Mouse (Mus musculus): ENCODE measurements around the gene AU040320. TPM values are rescaled to one million over a fixed set of nuclear protein-coding genes. Genes with fewer than 3 reads are reported as not detected.
A peak's percentile ranks its signal among the peaks of the same experiment; 100 is the strongest.

Gene AU040320
- polyA plus RNA-seq, 1 experiment from 2014 or later = 20.7 TPM

DNA sequence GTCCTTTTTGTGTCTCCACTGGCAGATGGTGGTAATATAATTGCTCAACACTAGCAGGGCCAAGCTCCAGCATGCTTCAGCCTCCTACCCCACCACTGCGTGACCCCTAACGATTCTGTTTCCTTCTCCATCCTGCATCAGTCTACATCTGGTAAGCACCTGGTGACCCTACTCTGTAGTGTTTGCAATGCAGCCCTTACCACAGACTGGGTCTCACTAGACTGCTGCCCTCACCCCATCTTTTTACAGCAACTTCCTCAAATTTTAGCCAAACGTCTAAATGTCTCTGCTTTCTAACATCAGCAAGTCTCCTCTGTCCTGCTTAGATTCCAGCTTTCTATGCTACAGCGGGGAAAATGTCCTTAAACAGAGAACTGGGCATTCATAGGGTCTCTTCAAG, 17.5 kb downstream of the AU040320 start:
- no peaks in the 10 kb centered on the region for H3K9me3 ChIP-seq (replicated peaks; ENCODE audit: control insufficient read depth, low read length)
- no peak overlapping the region for H3K4me2 ChIP-seq
- no peak overlapping the region for H3K27ac ChIP-seq (ENCODE audit: low read depth, low read length)
- no peaks in the 10 kb centered on the region for H3K27me3 ChIP-seq (ENCODE audit: control insufficient read depth, insufficient read depth, low read length)
- no peaks in the 10 kb centered on the region for H3K36me3 ChIP-seq (ENCODE audit: control insufficient read depth, insufficient read depth, low read length)
- no peak for ATAC-seq (replicated peaks; ENCODE audit: insufficient number of reproducible peaks, low FRiP score, low TSS enrichment)
- 87% methylated on average over 4 of the region's 4 CpGs for WGBS (ENCODE audit: insufficient replicate concordance)
- no peak overlapping the region for H3K9ac ChIP-seq (ENCODE audit: low read depth, low read length)
- no peak overlapping the region for H3K4me3 ChIP-seq (ENCODE audit: low read depth, low read length)
- no peaks in the 10 kb centered on the region for H3K4me1 ChIP-seq (ENCODE audit: control insufficient read depth, insufficient read depth, low read length)

DNA sequence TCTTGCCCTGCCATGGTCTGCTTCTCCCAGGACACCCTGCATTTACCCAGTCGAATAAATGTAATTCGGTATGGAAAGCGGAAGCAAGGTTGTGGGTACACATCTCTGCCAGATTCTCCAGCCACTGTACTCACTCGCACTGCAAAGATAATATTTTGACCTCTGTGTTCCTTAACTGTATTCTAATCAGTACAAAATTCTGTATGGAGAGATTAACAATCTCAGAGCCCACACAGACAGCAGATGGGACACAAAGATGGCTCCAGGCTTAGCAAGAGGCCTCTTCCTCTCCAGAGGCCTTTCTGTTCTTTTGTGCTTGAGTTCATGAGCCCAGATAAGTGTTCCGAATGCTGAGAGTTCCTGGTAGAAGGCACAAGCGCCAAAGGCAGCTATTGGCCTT, 20.5 kb downstream of the AU040320 start:
- 87% methylated on average over 6 of the region's 6 CpGs for WGBS (ENCODE audit: insufficient replicate concordance)
- no peak overlapping the region for H3K4me2 ChIP-seq
- H3K9me3 ChIP-seq (replicated peaks; ENCODE audit: control insufficient read depth, low read length) = no peaks in the 10 kb centered on the region
- no peak for ATAC-seq (replicated peaks; ENCODE audit: insufficient number of reproducible peaks, low FRiP score, low TSS enrichment)
- no peak overlapping the region for H3K27ac ChIP-seq (ENCODE audit: low read depth, low read length)
- H3K9ac ChIP-seq (ENCODE audit: low read depth, low read length) = no peak overlapping the region
- H3K4me1 ChIP-seq (ENCODE audit: control insufficient read depth, insufficient read depth, low read length) = peaks cover 1% of the 10 kb centered on the region; the same call in 1 of the 2 replicates
- H3K36me3 ChIP-seq (ENCODE audit: control insufficient read depth, insufficient read depth, low read length) = no peaks in the 10 kb centered on the region
- no peak overlapping the region for H3K4me3 ChIP-seq (ENCODE audit: low read depth, low read length)
- H3K27me3 ChIP-seq (ENCODE audit: control insufficient read depth, insufficient read depth, low read length) = no peaks in the 10 kb centered on the region

- Histone ChIP-seq H3K9me3 (replicated peaks; ENCODE audit: control insufficient read depth, low read length) (no peaks in the 10 kb centered on the region), H3K4me3 (ENCODE audit: low read depth, low read length) (no peak overlapping the region), H3K4me2 (no peak overlapping the region), H3K36me3 (ENCODE audit: control insufficient read depth, insufficient read depth, low read length) (no peaks in the 10 kb centered on the region), H3K27me3 (ENCODE audit: control insufficient read depth, insufficient read depth, low read length) (no peaks in the 10 kb centered on the region), H3K27ac (ENCODE audit: low read depth, low read length) (no peak overlapping the region), H3K9ac (ENCODE audit: low read depth, low read length) (no peak overlapping the region), H3K4me1 (ENCODE audit: control insufficient read depth, insufficient read depth, low read length) (peaks cover 4% of the 10 kb centered on the region; the same call in 1 of the 2 replicates)
- WGBS (ENCODE audit: insufficient replicate concordance) = 78% methylated on average over 1 of the region's 1 CpGs
- no peak for ATAC-seq (replicated peaks; ENCODE audit: insufficient number of reproducible peaks, low FRiP score, low TSS enrichment)
These were observed 21.8 kb downstream of the AU040320 start for GRCm38 (mm10) chr4:126775182-126775581.

DNA sequence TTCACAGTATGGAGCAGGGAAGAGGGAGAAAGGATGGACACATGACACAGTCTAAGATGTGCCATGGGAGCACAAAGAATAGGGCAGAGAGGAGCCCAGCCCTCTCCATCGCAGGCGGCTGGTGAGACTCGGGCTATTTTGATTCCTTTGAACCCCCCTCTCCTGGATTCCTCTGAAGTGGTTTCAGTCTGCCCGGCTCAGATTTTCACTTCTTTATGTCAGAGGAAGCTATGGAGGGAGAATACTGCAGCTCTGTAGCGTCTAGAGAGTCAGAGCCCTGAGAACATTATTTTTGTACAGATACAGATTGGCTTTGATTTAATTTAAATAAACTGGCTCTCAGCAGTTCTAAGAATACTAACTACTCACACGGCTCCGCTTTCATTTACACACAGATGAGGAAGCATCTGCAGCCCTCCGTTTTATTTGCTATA, 25.8 kb downstream of the AU040320 start:
- Histone ChIP-seq H3K4me2 (0 out of 2 replicates have a peak overlapping the region, but pooled peaks have one; percentile 27), H3K4me3 (ENCODE audit: low read depth, low read length) (no peak overlapping the region), H3K4me1 (ENCODE audit: control insufficient read depth, insufficient read depth, low read length) (peaks cover 4% of the 10 kb centered on the region; the same call in 1 of the 2 replicates), H3K36me3 (ENCODE audit: control insufficient read depth, insufficient read depth, low read length) (no peaks in the 10 kb centered on the region), H3K9ac (ENCODE audit: low read depth, low read length) (no peak overlapping the region), H3K9me3 (replicated peaks; ENCODE audit: control insufficient read depth, low read length) (no peaks in the 10 kb centered on the region), H3K27me3 (ENCODE audit: control insufficient read depth, insufficient read depth, low read length) (no peaks in the 10 kb centered on the region), H3K27ac (ENCODE audit: low read depth, low read length) (no peak overlapping the region)
- ATAC-seq (replicated peaks; ENCODE audit: insufficient number of reproducible peaks, low FRiP score, low TSS enrichment) = no peak
- WGBS (ENCODE audit: insufficient replicate concordance) = 48% methylated on average over 8 of the region's 8 CpGs

DNA sequence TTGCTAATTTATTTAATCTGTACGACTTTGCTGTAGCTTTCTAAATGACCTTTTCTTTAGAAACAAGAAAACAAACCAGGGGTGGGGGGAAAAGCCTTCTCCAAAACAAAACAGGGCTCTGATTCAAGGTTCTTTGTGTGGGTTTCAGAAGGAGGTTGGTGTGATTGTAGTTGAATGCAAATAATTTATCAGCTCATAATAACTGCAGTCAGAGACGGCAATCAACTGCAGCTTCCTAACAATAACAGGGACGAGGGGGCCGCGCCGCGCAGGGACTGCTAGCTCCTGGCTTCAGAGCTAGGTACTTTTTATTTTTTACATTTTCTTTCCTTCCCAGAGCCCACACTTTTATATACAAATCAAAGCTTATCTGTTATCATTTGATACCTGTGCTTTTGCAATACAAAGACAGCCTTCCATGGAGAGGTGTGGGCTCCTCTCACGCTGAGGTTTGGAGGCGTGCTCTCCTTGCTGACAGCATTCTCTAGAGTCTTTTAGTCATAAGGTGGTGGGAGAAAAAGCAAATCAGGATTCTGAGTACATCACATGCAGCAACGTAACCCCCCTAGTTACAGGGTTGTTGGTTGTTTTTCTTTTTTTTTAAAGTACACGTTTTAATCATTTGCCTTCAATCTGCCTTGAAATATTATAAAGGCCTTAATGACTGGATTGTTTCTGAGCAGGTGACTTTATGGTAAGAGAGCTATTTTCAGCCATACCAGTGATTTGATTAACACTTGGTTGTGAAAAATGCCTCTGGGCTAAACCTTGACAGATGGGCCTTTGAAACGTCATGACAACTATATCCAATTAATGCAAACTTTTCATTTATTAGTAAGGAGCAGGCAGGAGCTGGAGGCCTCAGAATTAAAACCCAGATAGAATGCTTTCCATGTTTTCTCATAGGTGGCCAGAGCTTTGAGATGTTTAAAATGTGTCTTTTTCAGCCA, 26.8 kb downstream of the AU040320 start:
- Histone ChIP-seq H3K27ac (ENCODE audit: low read depth, low read length) (no peak overlapping the region), H3K4me1 (ENCODE audit: control insufficient read depth, insufficient read depth, low read length) (peaks cover 4% of the 10 kb centered on the region; the same call in 1 of the 2 replicates), H3K9ac (ENCODE audit: low read depth, low read length) (no peak overlapping the region), H3K36me3 (ENCODE audit: control insufficient read depth, insufficient read depth, low read length) (no peaks in the 10 kb centered on the region), H3K9me3 (replicated peaks; ENCODE audit: control insufficient read depth, low read length) (no peaks in the 10 kb centered on the region), H3K4me3 (ENCODE audit: low read depth, low read length) (no peak overlapping the region), H3K4me2 (no peak overlapping the region), H3K27me3 (ENCODE audit: control insufficient read depth, insufficient read depth, low read length) (no peaks in the 10 kb centered on the region)
- no peak for ATAC-seq (replicated peaks; ENCODE audit: insufficient number of reproducible peaks, low FRiP score, low TSS enrichment)
- WGBS (ENCODE audit: insufficient replicate concordance) = 71% methylated on average over 12 of the region's 12 CpGs

DNA sequence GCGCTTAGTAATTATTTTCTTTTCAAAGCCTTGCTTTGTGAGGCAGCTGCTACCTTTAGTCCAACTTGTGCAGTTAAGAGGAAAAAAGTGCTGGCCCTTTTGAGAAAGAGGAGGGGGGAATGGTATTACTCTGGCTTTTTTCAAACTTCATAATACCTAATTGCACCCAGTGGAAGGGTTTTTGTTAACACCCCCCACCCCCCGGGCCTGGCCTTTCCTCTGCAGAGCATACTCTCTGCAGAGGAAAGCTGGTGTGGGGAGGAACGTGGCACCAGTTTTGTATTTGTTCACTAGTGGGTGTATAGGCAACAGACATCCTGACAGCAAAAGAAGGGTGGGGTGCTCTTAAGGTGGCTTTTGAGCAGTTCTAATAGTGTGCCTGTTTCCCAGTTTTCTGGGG, 28.5 kb downstream of the AU040320 start:
- H3K36me3 ChIP-seq (ENCODE audit: control insufficient read depth, insufficient read depth, low read length) = no peaks in the 10 kb centered on the region
- H3K27me3 ChIP-seq (ENCODE audit: control insufficient read depth, insufficient read depth, low read length) = no peaks in the 10 kb centered on the region
- no peak overlapping the region for H3K4me2 ChIP-seq
- peaks cover 4% of the 10 kb centered on the region; the same call in 1 of the 2 replicates for H3K4me1 ChIP-seq (ENCODE audit: control insufficient read depth, insufficient read depth, low read length)
- no peak overlapping the region for H3K27ac ChIP-seq (ENCODE audit: low read depth, low read length)
- no peak overlapping the region for H3K4me3 ChIP-seq (ENCODE audit: low read depth, low read length)
- H3K9ac ChIP-seq (ENCODE audit: low read depth, low read length) = no peak overlapping the region
- 85% methylated on average over 3 of the region's 3 CpGs for WGBS (ENCODE audit: insufficient replicate concordance)
- ATAC-seq (replicated peaks; ENCODE audit: insufficient number of reproducible peaks, low FRiP score, low TSS enrichment) = no peak
- no peaks in the 10 kb centered on the region for H3K9me3 ChIP-seq (replicated peaks; ENCODE audit: control insufficient read depth, low read length)

DNA sequence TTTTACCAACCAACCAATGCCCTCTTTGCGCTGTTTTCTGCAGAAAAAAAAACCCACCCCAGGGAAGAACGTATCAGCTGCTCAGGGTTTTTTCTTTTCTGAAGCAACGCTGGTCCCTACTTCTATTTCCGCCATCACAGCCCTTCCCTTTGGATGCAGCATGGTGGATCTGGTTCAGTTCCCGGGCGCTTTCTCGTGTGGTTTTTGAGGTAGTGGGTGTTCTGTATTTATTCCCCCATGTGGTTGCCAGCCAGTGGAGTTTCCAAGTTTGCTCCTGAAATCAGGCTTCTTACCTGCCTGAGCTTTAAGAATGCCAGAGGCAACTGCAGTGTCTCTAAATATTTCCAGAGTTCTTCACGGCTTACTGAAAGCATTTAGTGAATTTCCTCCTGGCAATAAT, 29.2 kb downstream of the AU040320 start:
- Histone ChIP-seq H3K4me1 (ENCODE audit: control insufficient read depth, insufficient read depth, low read length) (peaks cover 4% of the 10 kb centered on the region; the same call in 1 of the 2 replicates), H3K9me3 (replicated peaks; ENCODE audit: control insufficient read depth, low read length) (no peaks in the 10 kb centered on the region), H3K4me2 (no peak overlapping the region), H3K27me3 (ENCODE audit: control insufficient read depth, insufficient read depth, low read length) (no peaks in the 10 kb centered on the region), H3K4me3 (ENCODE audit: low read depth, low read length) (no peak overlapping the region), H3K36me3 (ENCODE audit: control insufficient read depth, insufficient read depth, low read length) (no peaks in the 10 kb centered on the region), H3K9ac (ENCODE audit: low read depth, low read length) (no peak overlapping the region), H3K27ac (ENCODE audit: low read depth, low read length) (no peak overlapping the region)
- ATAC-seq (replicated peaks; ENCODE audit: insufficient number of reproducible peaks, low FRiP score, low TSS enrichment) = no peak
- 89% methylated on average over 8 of the region's 8 CpGs for whole genome bisulfite sequencing (ENCODE audit: insufficient replicate concordance)

DNA sequence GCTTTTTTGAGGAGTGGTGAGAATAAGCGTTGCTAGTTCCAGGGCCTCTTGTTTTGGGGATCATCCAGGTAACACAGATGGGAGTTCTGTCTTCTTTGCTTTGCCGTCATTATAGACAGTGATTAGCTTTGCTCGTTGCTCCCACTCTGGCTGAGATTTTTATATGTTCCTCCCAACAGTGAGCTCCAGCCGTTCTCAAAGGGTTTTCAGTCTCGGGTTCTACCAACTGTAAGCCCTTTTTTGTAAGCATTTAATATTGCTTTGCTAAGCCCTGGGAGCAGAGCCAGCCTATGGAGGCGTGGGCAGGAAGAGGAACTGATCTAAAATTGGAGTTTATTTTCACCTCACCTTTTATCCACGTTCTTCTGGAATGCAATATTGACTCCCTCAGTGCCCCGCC, 29.7 kb downstream of the AU040320 start:
- Histone ChIP-seq H3K27me3 (ENCODE audit: control insufficient read depth, insufficient read depth, low read length) (no peaks in the 10 kb centered on the region), H3K9ac (ENCODE audit: low read depth, low read length) (no peak overlapping the region), H3K9me3 (replicated peaks; ENCODE audit: control insufficient read depth, low read length) (no peaks in the 10 kb centered on the region), H3K4me3 (ENCODE audit: low read depth, low read length) (no peak overlapping the region), H3K4me2 (no peak overlapping the region), H3K4me1 (ENCODE audit: control insufficient read depth, insufficient read depth, low read length) (peaks cover 4% of the 10 kb centered on the region; the same call in 1 of the 2 replicates), H3K27ac (ENCODE audit: low read depth, low read length) (no peak overlapping the region), H3K36me3 (ENCODE audit: control insufficient read depth, insufficient read depth, low read length) (no peaks in the 10 kb centered on the region)
- no peak for ATAC-seq (replicated peaks; ENCODE audit: insufficient number of reproducible peaks, low FRiP score, low TSS enrichment)
- WGBS (ENCODE audit: insufficient replicate concordance) = 75% methylated on average over 8 of the region's 8 CpGs

All from heart, embryonic 11.5 days (tissue).